15 mouse cellular contexts compared by ENCODE assay signal in genomic region chr12:83033171-83033835, GRCm38 (mm10).
"Had no signal": no experiment of that assay in that cellular context is flagged by ENCODE, and none has a peak within 500 bp of the region (broad histone marks: within the 10 kb centered on the region; RNA-seq: fewer than 3 reads in every experiment).

No protein-coding gene starts in this region.

- ATAC-seq: liver, postnatal 0 days; midbrain, embryonic 15.5 days had no signal

- H3K4me3 ChIP-seq: left cerebral cortex, adult 2 months; limb, embryonic 12.5 days; liver, embryonic 13.5 days; lung, embryonic 15.5 days; megakaryocyte, embryonic 14.5 days; midbrain, embryonic 15.5 days; neural tube, embryonic 13.5 days had no signal

- H3K27ac ChIP-seq: left cerebral cortex, adult 2 months; limb, embryonic 12.5 days; liver, embryonic 13.5 days; lung, embryonic 15.5 days; macrophage; midbrain, embryonic 15.5 days; neural tube, embryonic 13.5 days had no signal

- DNase-seq: kidney, postnatal 14 days; liver; liver, embryonic 13.5 days; liver, postnatal 0 days; lung, postnatal 14 days; right cerebral cortex, postnatal 14 days; thymus, postnatal 36 days had no signal

- H3K4me1 ChIP-seq: liver, embryonic 13.5 days; lung, embryonic 15.5 days had no signal

- H3K4me2 ChIP-seq: limb, embryonic 12.5 days; liver, embryonic 13.5 days; lung, embryonic 15.5 days; midbrain, embryonic 11.5 days; midbrain, embryonic 15.5 days; neural tube, embryonic 13.5 days had no signal

- H3K27me3 ChIP-seq: limb, embryonic 12.5 days; liver, embryonic 13.5 days; lung, embryonic 15.5 days; midbrain, embryonic 15.5 days; neural tube, embryonic 13.5 days had no signal

- H3K9me3 ChIP-seq: limb, embryonic 12.5 days; liver, embryonic 13.5 days; lung, embryonic 15.5 days; midbrain, embryonic 15.5 days; neural tube, embryonic 13.5 days had no signal

- H3K36me3 ChIP-seq: limb, embryonic 12.5 days; liver, embryonic 13.5 days; lung, embryonic 15.5 days; midbrain, embryonic 15.5 days; neural tube, embryonic 13.5 days had no signal

- H3K9ac ChIP-seq: limb, embryonic 12.5 days; liver, embryonic 13.5 days; liver, postnatal 0 days; lung, embryonic 15.5 days; midbrain, embryonic 15.5 days; neural tube, embryonic 13.5 days had no signal
